Mouse (Mus musculus) limb, embryonic 14.5 days (tissue): ENCODE data around the gene Lrrc51. TPM values are rescaled to one million over a fixed set of nuclear protein-coding genes. Genes with fewer than 3 reads are reported as not detected.

Experiments used
- ATAC-seq: fragments of 200-750 bp; cut with Nextera tagmentation; 2 replicates; pipeline ENCODE4 v1.8.0; 2017; ENCODE audit warnings: low read depth, moderate number of reproducible peaks, moderate TSS enrichment; ENCODE audit not compliant: low FRiP score
- DNase-seq: peaks from one replicate; pipeline ENCODE4 v3.0.0-alpha.2; 2015; ENCODE audit warnings: low spot score
- H3K27ac ChIP-seq: fragments of 300-500 bp; sonication (generic); replicated peaks from 2 replicates; pipeline ENCODE4 v1.5.1; 2014; ENCODE audit warnings: low read depth, mild to moderate bottlenecking, low read length, moderate library complexity, mixed read lengths
- H3K27me3 ChIP-seq: fragments of 300-500 bp; sonication (generic); 2 replicates; pipeline ENCODE4 v1.6.1; 2014; ENCODE audit warnings: low read length, mixed read lengths; ENCODE audit not compliant: control insufficient read depth, insufficient read depth
- H3K36me3 ChIP-seq: fragments of 300-500 bp; sonication (generic); 2 replicates; pipeline ENCODE4 v1.6.1; 2014; ENCODE audit warnings: mild to moderate bottlenecking, low read length, moderate library complexity, mixed read lengths; ENCODE audit not compliant: control insufficient read depth, insufficient read depth
- H3K4me1 ChIP-seq: fragments of 300-500 bp; sonication (generic); 2 replicates; pipeline ENCODE4 v1.6.1; 2014; ENCODE audit warnings: antibody characterized with exemption, low read length, mixed read lengths; ENCODE audit not compliant: control insufficient read depth, insufficient read depth
- H3K4me2 ChIP-seq: fragments of 300-500 bp; sonication (generic); replicated peaks from 2 replicates; pipeline ENCODE4 v1.6.1; 2014; ENCODE audit warnings: low read depth, mild to moderate bottlenecking, low read length, moderate library complexity; ENCODE audit not compliant: severe bottlenecking
- H3K4me3 ChIP-seq: fragments of 300-500 bp; sonication (generic); replicated peaks from 2 replicates; pipeline ENCODE4 v1.5.1; 2014; ENCODE audit warnings: low read length
- H3K9ac ChIP-seq: fragments of 300-500 bp; sonication (generic); 2 replicates; pipeline ENCODE4 v1.6.1; 2014; ENCODE audit warnings: mild to moderate bottlenecking, low read depth, low read length, moderate library complexity; ENCODE audit not compliant: severe bottlenecking
- H3K9me3 ChIP-seq: fragments of 300-500 bp; sonication (generic); 2 replicates; pipeline ENCODE4 v1.6.1; 2016; ENCODE audit warnings: low read length; ENCODE audit not compliant: control insufficient read depth
- POLR2A ChIP-seq: fragments of 200-500 bp; IDR thresholded peaks from 2 replicates; pipeline ENCODE4 v1.8.0; 2012; ENCODE audit warnings: inconsistent platforms, mild to moderate bottlenecking, moderate library complexity, borderline replicate concordance; ENCODE audit not compliant: insufficient read depth, insufficient read length; ENCODE audit errors: extremely low read depth
- WGBS: fragments of 180-500 bp; shearing (Covaris S2); extraction: QIAGEN DNeasy Blood & Tissue Kit; methylation state at CpG from one replicate; pipeline ENCODE4 v1.1.7; 2014; 5-methylcytosine and 5-hydroxymethylcytosine counted together
- polyA plus RNA-seq, 2 experiments: library from polyadenylated mRNA; depleted of rRNA in 1 of 2; stranded (reverse) in 1 of 2; unstranded in 1 of 2; fragments of >200 nt; fragmentation: Nextera tagmentation in 1 of 2; extraction: Ambion mirVana in 1 of 2; gene quantifications; 2 replicates each; pipeline versions ENCODE4 v1.2.1 to v1.2.3; 2012 to 2014

The Lrrc51 gene
- polyA plus RNA-seq, 2 experiments: 7.5 to 11.7 TPM

- ATAC-seq (peak; percentile 53), DNase-seq (peak; percentile 86)
- peak overlapping the region; percentile 100 for H3K27ac ChIP-seq
- H3K4me2 ChIP-seq: peak overlapping the region; percentile 69
- H3K27me3 ChIP-seq: no peaks in the 10 kb centered on the region
- H3K9me3 ChIP-seq: no peaks in the 10 kb centered on the region
- peaks cover 5% of the 10 kb centered on the region; the same call in 1 of the 2 replicates for H3K36me3 ChIP-seq
- H3K4me3 ChIP-seq: peak overlapping the region; percentile 59
- 3% methylated on average over 19 of the region's 19 CpGs for whole genome bisulfite sequencing
- peak overlapping the region; percentile 86 for H3K9ac ChIP-seq
- H3K4me1 ChIP-seq: peaks cover 57% of the 10 kb centered on the region
- no peak for TF ChIP-seq POLR2A
These were observed 37.2 kb upstream of the Lrrc51 start for GRCm38 (mm10) chr7:101970821-101971461.

DNA sequence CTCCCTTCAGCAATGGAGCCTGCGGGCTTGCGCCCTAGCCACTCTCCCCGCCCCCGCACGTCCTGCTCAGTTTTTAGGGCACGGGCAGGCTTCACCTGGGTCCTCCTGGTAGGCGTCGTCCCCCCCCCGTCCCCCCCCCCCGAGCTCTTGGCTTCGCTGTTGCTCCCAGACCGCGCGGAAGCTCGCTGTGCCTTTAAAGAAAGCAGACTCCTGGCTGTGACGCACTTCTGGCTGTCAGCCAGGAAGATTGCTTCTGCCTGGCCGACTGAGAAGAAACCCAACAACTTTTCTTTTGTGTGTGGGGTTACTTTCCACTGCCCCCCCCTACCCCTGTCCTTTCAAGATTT lies 36.7 kb upstream of the Lrrc51 start:
- no peak for TF ChIP-seq POLR2A
- peak; percentile 96 for DNase-seq
- H3K27me3 ChIP-seq: no peaks in the 10 kb centered on the region
- H3K4me2 ChIP-seq: peak overlapping the region; percentile 69
- H3K4me3 ChIP-seq: peak overlapping the region; percentile 59
- peak overlapping the region; percentile 86 for H3K9ac ChIP-seq
- ATAC-seq: peak; percentile 64
- H3K9me3 ChIP-seq: no peaks in the 10 kb centered on the region
- peaks cover 54% of the 10 kb centered on the region for H3K4me1 ChIP-seq
- peak overlapping the region; percentile 100 for H3K27ac ChIP-seq
- WGBS: 0% methylated on average over 8 of the region's 17 CpGs
- H3K36me3 ChIP-seq: no peaks in the 10 kb centered on the region

DNA sequence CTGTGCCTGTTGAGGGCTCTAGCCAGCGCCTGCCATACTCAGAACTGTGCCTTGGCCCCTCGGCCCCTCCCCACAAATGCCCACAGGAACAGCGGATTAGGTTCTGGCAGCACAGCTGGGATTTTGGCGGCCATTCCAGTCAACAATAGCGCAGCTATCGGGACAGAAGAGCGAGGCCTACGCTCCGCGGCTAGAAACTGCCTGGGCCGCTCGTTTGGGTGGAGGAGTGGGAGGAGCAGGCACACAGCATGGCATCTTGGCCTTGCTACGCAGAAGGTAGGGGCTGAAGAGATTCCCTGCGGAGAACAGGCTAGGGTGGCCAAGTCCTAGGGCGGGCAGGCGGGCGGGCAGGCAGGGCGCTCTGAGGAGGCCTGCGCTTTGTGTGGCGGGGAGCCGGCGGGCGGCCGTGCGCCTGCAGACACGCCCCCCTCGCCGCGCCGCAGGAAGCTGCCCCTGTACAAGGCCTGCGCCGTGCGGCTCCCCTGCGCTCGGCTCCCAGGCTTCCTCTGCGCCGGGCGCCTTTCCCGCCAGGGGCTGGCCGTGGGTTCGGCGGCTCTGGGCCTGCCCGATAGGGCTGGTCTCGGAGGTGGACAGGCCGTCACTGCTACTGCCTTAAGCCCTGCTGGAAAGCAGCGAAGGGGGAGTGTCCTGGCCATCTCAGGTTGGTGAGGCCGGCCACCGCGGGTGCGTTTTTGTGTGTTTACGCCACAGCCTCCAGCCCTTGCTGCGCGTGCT lies 36.2 kb upstream of the Lrrc51 start:
- under 1% methylated on average over 48 of the region's 53 CpGs for WGBS
- Histone ChIP-seq H3K36me3 (no peaks in the 10 kb centered on the region), H3K4me2 (peak overlapping the region; percentile 69), H3K9me3 (no peaks in the 10 kb centered on the region), H3K27me3 (no peaks in the 10 kb centered on the region), H3K9ac (peak overlapping the region; percentile 86), H3K27ac (peak overlapping the region; percentile 100), H3K4me3 (peak overlapping the region; percentile 59), H3K4me1 (peaks cover 49% of the 10 kb centered on the region)
- DNase-seq (peak; percentile 76), ATAC-seq (peak; percentile 90)
- TF ChIP-seq POLR2A: 0 out of 2 replicates have a peak, but pooled peaks have one; percentile 54

DNA sequence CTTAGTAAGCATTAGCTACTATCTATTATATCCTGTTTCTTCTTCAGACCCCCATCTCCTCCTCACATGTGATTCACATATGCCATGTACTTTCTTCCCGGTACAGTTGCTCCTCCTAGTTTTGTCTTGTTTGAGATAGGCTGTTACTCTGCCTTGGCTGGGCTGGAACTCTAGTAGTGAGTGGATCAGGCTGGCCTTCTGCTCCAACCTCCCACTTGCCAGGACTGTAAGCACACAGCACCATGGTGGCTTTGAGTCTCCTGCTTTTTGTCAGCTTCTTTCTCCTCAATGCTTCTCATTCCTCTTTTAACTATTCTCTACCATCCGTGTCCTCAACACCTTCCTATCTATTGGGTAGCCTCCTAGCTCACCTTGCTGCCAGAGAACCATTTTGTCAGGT lies 35.1 kb upstream of the Lrrc51 start:
- H3K4me1 ChIP-seq: peaks cover 38% of the 10 kb centered on the region
- no peak for DNase-seq
- peak overlapping the region; percentile 69; the same call in 1 of the 2 replicates for H3K4me2 ChIP-seq
- H3K27me3 ChIP-seq: no peaks in the 10 kb centered on the region
- WGBS: 65% methylated on average over 2 of the region's 2 CpGs
- H3K9ac ChIP-seq: no peak overlapping the region
- H3K36me3 ChIP-seq: no peaks in the 10 kb centered on the region
- H3K4me3 ChIP-seq: 0 out of 2 replicates have a peak overlapping the region, but pooled peaks have one; percentile 59
- no peak for ATAC-seq
- no peak for TF ChIP-seq POLR2A
- no peaks in the 10 kb centered on the region for H3K9me3 ChIP-seq
- H3K27ac ChIP-seq: peak overlapping the region; percentile 100; the same call in 1 of the 2 replicates

DNA sequence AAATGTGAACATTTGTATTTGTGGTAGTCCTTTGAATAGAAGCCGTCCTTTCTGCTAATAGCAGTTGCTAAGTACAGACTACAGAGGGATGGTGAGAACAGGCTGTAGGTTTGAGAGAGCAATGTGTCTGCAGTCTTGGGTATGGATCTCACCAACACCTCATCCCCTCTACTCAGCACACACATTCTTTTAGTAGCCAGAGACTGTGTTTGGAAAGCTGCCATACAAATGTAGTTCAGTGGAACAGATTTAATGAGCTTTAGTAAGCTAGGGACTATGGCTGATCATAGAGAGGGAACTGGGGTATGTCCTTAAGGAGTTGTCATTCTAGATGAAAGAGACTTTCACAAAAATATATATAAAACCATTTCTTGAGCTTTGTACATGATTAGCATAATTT lies 33.6 kb upstream of the Lrrc51 start:
- H3K9ac ChIP-seq: no peak overlapping the region
- no peak overlapping the region for H3K4me2 ChIP-seq
- DNase-seq (peak; percentile 42), ATAC-seq (no peak)
- no peak overlapping the region for H3K4me3 ChIP-seq
- peak overlapping the region; percentile 20; the same call in 1 of the 2 replicates for H3K27ac ChIP-seq
- WGBS: 58% methylated on average over 1 of the region's 1 CpGs
- H3K36me3 ChIP-seq: no peaks in the 10 kb centered on the region
- TF ChIP-seq POLR2A: no peak
- H3K27me3 ChIP-seq: no peaks in the 10 kb centered on the region
- no peaks in the 10 kb centered on the region for H3K9me3 ChIP-seq
- peaks cover 27% of the 10 kb centered on the region for H3K4me1 ChIP-seq
